Mouse (Mus musculus): Measurements from ENCODE around the gene Eme1. TPM values are rescaled to one million over a fixed set of nuclear protein-coding genes. Genes with fewer than 3 reads are reported as not detected.

The Eme1 gene
- total RNA-seq, 1 experiment = 46.1 TPM

DNA sequence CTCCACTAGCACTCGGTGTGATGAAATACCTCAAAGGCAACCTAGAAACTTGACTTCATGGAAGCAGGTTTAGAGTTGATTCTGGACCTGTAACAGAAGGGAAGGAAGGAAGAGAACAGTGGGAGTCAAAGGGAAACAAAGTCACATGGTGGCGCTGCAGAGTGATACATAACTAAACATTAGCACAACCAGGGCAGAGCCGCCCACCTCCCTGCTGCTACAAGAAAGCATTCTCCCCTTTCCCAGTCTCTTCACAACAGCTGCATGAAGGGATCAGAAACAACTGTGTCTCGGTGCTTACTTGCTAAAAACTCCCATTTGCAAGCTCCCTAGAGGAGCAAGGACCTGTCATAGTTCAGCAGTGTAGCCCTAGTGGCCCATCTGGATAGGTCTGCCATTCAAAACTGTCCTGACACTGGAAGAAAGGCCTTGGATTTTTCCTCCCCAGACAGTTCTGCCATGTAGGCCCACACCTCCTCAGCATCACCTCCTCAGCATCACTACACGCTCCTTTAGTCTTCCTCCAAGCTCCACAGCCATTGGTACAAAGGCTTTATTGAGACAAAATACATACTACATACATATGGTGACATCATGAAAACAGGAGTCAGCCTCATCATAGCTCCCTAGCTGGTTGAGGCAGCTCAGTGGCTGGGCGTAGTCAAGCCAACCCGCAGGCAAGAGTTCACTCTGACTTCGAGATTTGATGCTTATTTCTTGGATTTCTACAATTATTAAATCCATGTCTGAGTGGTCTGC, 9.1 kb downstream of the Eme1 start:
- in situ Hi-C loops (cut with MboI; ENCODE audit: low sequenced_read_pairs in 2 of 2, unreplicated experiment in 2 of 2) = no loop called here
- no peak for TF ChIP-seq MAFK (IDR thresholded peaks at IDR 0.05; ENCODE audit: insufficient read depth, low read depth, low read length)
- no peak for TF ChIP-seq CHD2 (IDR thresholded peaks at IDR 0.05; ENCODE audit: low read depth, low read length)
- no peak for TF ChIP-seq ZC3H11A (IDR thresholded peaks at IDR 0.05; ENCODE audit: borderline replicate concordance, low read depth, low read length)
- no peak for TF ChIP-seq HCFC1 (IDR thresholded peaks at IDR 0.05; ENCODE audit: borderline replicate concordance, insufficient read depth, low read length)
- TF ChIP-seq ZNF384 (IDR thresholded peaks at IDR 0.05; ENCODE audit: low read depth, low read length) = no peak
- no peak overlapping the region for H3K27ac ChIP-seq (ENCODE audit: insufficient read depth, low read depth, low read length, poor library complexity, severe bottlenecking)
- no peak overlapping the region for H3K9ac ChIP-seq (ENCODE audit: insufficient read depth, low read depth, low read length, poor library complexity, severe bottlenecking)
- peaks cover 63% of the 10 kb centered on the region for H3K36me3 ChIP-seq (ENCODE audit: control insufficient read depth, insufficient read depth, low read length, poor library complexity, severe bottlenecking)
- H3K4me1 ChIP-seq (ENCODE audit: control insufficient read depth in 2 of 2, insufficient read depth in 2 of 2, low read length in 2 of 2, poor library complexity in 1 of 2) = 0 out of 4 replicates have a peak, but pooled peaks cover 0 to 3% of the 10 kb centered on the region in 2 experiments
- DNase-seq (ENCODE audit: low read depth, low spot score) = no peak
- H3K4me3 ChIP-seq (ENCODE audit: insufficient read depth in 1 of 2, low read depth in 1 of 2, low read length in 2 of 2, poor library complexity in 1 of 2, severe bottlenecking in 1 of 2) = no peak overlapping the region
- no peaks in the 10 kb centered on the region for H3K9me3 ChIP-seq (ENCODE audit: control insufficient read depth, insufficient read depth, low read depth, low read length)

DNA sequence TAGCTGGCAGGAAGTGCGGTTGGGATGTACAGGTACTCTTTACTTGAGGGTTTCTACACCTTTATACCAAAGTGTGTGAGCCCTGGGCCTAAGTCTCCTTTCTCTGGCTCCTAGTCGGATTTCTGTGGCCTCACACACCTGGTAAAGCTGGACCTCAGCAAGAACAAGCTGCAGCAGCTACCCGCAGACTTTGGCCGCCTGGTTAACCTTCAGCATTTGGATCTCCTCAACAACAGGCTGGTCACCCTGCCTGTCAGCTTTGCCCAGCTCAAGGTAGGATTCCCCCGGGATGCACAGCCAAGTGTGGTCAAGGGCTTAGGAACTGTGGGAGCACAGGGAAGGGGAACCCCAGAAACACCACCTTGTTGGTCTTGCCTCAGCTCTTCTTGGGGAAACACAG, 19.3 kb downstream of the Eme1 start:
- peaks cover 69% of the 10 kb centered on the region for H3K36me3 ChIP-seq (ENCODE audit: control insufficient read depth, insufficient read depth, low read length, poor library complexity, severe bottlenecking)
- in situ Hi-C loops (cut with MboI; ENCODE audit: low sequenced_read_pairs in 2 of 2, unreplicated experiment in 2 of 2) = no loop called here
- TF ChIP-seq ZNF384 (IDR thresholded peaks at IDR 0.05; ENCODE audit: low read depth, low read length) (no peak), ZC3H11A (IDR thresholded peaks at IDR 0.05; ENCODE audit: borderline replicate concordance, low read depth, low read length) (no peak), MAFK (IDR thresholded peaks at IDR 0.05; ENCODE audit: insufficient read depth, low read depth, low read length) (no peak), CHD2 (IDR thresholded peaks at IDR 0.05; ENCODE audit: low read depth, low read length) (no peak), HCFC1 (IDR thresholded peaks at IDR 0.05; ENCODE audit: borderline replicate concordance, insufficient read depth, low read length) (no peak)

DNA sequence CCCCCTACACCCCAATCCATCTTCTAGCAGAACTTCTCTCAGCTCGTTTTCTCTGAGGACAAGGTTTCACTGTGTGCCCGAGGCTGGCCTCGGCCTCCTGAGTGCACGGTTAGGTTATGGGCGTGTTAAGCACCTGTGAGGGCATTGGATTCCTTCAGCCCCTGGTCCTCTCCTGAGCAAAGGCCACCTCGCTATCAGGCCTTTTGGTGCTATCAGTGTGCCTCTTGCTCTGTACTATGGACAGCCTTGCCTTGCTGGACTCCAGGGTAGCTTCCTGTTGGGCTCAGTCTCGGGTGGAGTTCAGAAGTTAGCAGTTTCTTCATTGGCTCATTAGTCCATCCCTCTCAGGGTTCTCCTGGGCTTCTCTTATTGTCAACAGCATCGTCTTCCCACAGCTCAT, 20.8 kb downstream of the Eme1 start:
- H3K9ac ChIP-seq (ENCODE audit: insufficient read depth, low read depth, low read length, poor library complexity, severe bottlenecking) = no peak overlapping the region
- TF ChIP-seq HCFC1 (IDR thresholded peaks at IDR 0.05; ENCODE audit: borderline replicate concordance, insufficient read depth, low read length) = no peak
- TF ChIP-seq CHD2 (IDR thresholded peaks at IDR 0.05; ENCODE audit: low read depth, low read length) = no peak
- TF ChIP-seq ZC3H11A (IDR thresholded peaks at IDR 0.05; ENCODE audit: borderline replicate concordance, low read depth, low read length) = no peak
- TF ChIP-seq MAFK (IDR thresholded peaks at IDR 0.05; ENCODE audit: insufficient read depth, low read depth, low read length) = no peak
- TF ChIP-seq ZNF384 (IDR thresholded peaks at IDR 0.05; ENCODE audit: low read depth, low read length) = no peak
- peaks cover 2 to 12% of the 10 kb centered on the region in 2 experiments; a peak in 3 of 4 replicates for H3K4me1 ChIP-seq (ENCODE audit: control insufficient read depth in 2 of 2, insufficient read depth in 2 of 2, low read length in 2 of 2, poor library complexity in 1 of 2)
- H3K36me3 ChIP-seq (ENCODE audit: control insufficient read depth, insufficient read depth, low read length, poor library complexity, severe bottlenecking) = peaks cover 58% of the 10 kb centered on the region
- no peak overlapping the region for H3K27ac ChIP-seq (ENCODE audit: insufficient read depth, low read depth, low read length, poor library complexity, severe bottlenecking)
- no peaks in the 10 kb centered on the region for H3K9me3 ChIP-seq (ENCODE audit: control insufficient read depth, insufficient read depth, low read depth, low read length)
- no peak for DNase-seq (ENCODE audit: low read depth, low spot score)
- no peak overlapping the region for H3K4me3 ChIP-seq (ENCODE audit: insufficient read depth in 1 of 2, low read depth in 1 of 2, low read length in 2 of 2, poor library complexity in 1 of 2, severe bottlenecking in 1 of 2)
- in situ Hi-C loops (cut with MboI; ENCODE audit: low sequenced_read_pairs in 2 of 2, unreplicated experiment in 2 of 2) = no loop called here

More for the DNA sequence above, 19.3 kb downstream of the Eme1 start:
- Histone ChIP-seq H3K27ac (ENCODE audit: insufficient read depth, low read depth, low read length, poor library complexity, severe bottlenecking) (no peak overlapping the region), H3K4me1 (ENCODE audit: control insufficient read depth in 2 of 2, insufficient read depth in 2 of 2, low read length in 2 of 2, poor library complexity in 1 of 2) (peaks cover 0 to 12% of the 10 kb centered on the region in 2 experiments; a peak in 2 of 4 replicates), H3K4me3 (ENCODE audit: insufficient read depth in 1 of 2, low read depth in 1 of 2, low read length in 2 of 2, poor library complexity in 1 of 2, severe bottlenecking in 1 of 2) (no peak overlapping the region), H3K9me3 (ENCODE audit: control insufficient read depth, insufficient read depth, low read depth, low read length) (no peaks in the 10 kb centered on the region), H3K9ac (ENCODE audit: insufficient read depth, low read depth, low read length, poor library complexity, severe bottlenecking) (no peak overlapping the region)
- DNase-seq (ENCODE audit: low read depth, low spot score) = no peak

DNA sequence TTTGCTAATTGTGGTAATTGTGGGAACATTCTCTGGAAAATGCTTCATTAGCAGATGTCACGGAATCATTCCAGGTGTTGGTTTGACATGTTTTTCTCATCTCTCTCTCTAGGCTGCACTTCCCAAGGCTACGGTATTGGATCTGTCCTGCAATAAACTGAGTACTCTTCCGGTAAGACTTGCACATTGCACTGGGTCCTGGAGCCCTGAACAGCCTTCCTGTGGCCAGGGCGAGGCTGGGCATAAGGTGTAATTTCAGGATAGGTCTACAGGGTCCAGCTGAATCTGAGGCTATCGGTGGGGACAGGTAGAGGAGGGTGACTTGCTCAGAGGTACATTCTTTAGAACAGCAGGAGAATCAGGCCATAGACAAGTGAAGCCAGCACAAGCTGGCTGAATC, 21.8 kb downstream of the Eme1 start:
- DNase-seq (ENCODE audit: low read depth, low spot score) = no peak
- TF ChIP-seq HCFC1 (IDR thresholded peaks at IDR 0.05; ENCODE audit: borderline replicate concordance, insufficient read depth, low read length) = no peak
- TF ChIP-seq MAFK (IDR thresholded peaks at IDR 0.05; ENCODE audit: insufficient read depth, low read depth, low read length) = no peak
- TF ChIP-seq ZC3H11A (IDR thresholded peaks at IDR 0.05; ENCODE audit: borderline replicate concordance, low read depth, low read length) = no peak
- TF ChIP-seq ZNF384 (IDR thresholded peaks at IDR 0.05; ENCODE audit: low read depth, low read length) = no peak
- TF ChIP-seq CHD2 (IDR thresholded peaks at IDR 0.05; ENCODE audit: low read depth, low read length) = no peak
- H3K9ac ChIP-seq (ENCODE audit: insufficient read depth, low read depth, low read length, poor library complexity, severe bottlenecking) = no peak overlapping the region
- no peaks in the 10 kb centered on the region for H3K9me3 ChIP-seq (ENCODE audit: control insufficient read depth, insufficient read depth, low read depth, low read length)
- no peak overlapping the region for H3K27ac ChIP-seq (ENCODE audit: insufficient read depth, low read depth, low read length, poor library complexity, severe bottlenecking)
- in situ Hi-C loops (cut with MboI; ENCODE audit: low sequenced_read_pairs in 2 of 2, unreplicated experiment in 2 of 2) = no loop called here
- H3K4me3 ChIP-seq (ENCODE audit: insufficient read depth in 1 of 2, low read depth in 1 of 2, low read length in 2 of 2, poor library complexity in 1 of 2, severe bottlenecking in 1 of 2) = no peak overlapping the region
- peaks cover 48% of the 10 kb centered on the region for H3K36me3 ChIP-seq (ENCODE audit: control insufficient read depth, insufficient read depth, low read length, poor library complexity, severe bottlenecking)
- peaks cover 2 to 12% of the 10 kb centered on the region in 2 experiments; a peak in 3 of 4 replicates for H3K4me1 ChIP-seq (ENCODE audit: control insufficient read depth in 2 of 2, insufficient read depth in 2 of 2, low read length in 2 of 2, poor library complexity in 1 of 2)
